Mouse (Mus musculus) mouse trophoblast stem cell (cell line): Measurements from ENCODE around the gene Scn3b.

Experiments
- in situ Hi-C, 2 experiments: fragments of 300-500 bp; cut with MseI, MboI; formaldehyde crosslinking; loops; 2 replicates in 1 of 2; 3 replicates in 1 of 2; pipeline ENCODE4 v1.15.1; 2025

The Scn3b gene

DNA sequence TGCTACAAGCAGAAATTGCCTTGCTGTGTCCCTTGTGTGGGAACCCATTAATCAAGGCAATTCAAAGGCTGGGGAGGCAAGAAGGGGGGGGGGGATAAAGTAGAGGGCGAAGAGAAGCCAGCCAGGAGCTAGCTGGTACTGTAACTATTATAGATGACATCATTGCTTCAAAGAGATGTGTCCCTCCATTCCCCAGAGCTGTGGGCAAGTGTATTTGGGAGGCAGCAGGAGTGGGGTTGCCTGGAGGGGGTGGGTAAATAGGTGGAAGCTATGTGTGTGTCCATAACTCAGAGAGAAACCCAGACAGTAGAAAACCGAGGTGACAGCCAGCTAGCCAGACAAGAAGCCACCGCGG lies 292 bp upstream of the Scn3b start:
- in situ Hi-C loops, result no loop called here

DNA sequence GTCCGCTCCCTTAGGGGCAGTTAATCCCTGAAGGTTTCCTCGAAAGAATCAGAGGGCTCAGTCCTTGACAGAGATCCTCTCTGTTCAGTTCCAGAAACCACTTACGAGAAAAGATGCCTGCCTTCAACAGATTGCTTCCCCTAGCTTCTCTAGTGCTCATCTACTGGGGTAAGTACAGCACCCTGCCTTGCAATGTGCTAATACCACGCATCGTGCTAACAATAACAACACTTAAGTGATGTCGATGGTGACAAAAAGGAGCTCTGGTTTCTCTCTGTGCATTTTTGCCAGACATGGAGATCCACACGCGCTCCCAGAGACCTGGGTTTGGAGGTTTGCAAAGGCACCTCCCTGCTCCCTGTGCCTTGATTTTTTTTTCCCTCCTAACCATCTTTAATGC lies 863 bp downstream of the Scn3b start:
- in situ Hi-C loops, result no loop called here

DNA sequence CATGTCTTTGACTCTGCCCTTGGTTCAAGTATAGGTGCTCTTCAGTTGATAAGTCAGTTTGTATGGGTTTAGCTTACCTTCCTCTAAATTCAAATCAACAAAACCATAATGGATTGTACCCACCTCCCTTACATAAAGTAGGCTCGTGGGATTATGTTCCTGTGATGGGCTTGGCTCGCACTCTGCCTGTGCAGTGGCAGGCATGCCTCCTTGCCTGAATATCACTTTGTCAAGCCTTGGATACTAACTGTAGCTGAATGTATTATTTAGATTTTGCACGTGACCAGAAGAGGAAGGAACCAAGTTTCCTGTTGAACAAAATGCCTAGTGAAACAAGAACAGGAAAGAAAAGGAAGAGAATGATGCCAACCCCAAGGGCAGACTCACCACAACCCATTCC lies 2.1 kb downstream of the Scn3b start:
- in situ Hi-C loops, result no loop called here

DNA sequence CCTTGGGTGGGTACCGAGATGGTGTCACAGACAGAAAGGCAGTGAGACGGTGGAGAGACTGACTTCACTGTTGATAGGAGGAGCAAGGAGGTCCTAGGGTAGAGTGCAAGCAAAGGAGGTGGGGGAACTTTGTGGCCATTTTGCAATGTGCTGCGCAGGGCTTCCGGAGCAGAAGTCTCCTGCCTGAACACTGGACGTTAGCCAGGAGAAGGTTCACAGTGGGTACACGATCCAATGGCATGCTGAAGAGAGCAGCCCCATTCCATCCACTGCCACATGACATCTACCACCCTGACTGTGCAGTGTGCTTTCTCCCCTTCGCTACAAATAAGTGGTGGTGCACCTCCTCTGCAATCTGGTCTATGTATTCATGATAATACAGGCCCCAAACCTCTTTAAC lies 3.8 kb downstream of the Scn3b start:
- in situ Hi-C loops, result no loop called here

DNA sequence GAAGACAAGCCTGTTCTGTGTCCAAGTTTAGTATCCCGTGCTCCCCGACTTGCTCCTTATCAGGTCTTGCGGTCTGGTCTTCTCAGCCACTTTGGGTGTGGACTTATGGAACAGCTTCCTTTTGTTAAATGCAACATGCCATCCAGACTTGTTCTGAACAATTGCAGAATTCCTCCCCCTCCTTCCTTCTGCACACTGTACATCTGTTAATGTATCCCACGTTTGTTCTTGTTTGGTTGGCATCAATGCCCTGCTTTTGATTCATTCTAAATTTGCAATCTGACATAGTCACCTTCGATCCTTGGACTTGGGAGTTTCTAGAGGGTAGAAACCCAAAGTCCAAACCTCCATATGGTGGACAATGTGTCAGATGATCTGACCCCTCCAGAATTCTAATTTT lies 6.9 kb downstream of the Scn3b start:
- in situ Hi-C loops, result no loop called here

DNA sequence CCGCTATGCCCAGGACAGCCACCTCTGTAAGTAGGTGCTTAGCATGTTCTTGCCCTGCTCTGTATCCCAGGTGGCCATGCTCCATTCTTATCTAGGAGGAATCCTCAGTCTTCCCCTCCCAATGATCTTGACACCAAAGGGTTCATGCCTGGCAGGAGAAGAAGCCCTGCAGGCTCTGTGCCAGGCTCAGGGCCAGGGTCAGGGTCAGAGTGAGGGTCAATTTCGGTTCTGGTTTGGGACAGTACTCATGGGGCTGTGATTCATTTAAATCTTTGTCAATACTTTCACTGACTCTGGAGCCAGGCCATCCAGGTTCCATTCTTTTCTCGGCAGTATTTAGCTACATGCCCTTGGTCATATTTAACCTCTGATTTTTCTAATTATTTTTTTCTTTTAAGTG lies 8.7 kb downstream of the Scn3b start:
- in situ Hi-C loops, result no loop called here

DNA sequence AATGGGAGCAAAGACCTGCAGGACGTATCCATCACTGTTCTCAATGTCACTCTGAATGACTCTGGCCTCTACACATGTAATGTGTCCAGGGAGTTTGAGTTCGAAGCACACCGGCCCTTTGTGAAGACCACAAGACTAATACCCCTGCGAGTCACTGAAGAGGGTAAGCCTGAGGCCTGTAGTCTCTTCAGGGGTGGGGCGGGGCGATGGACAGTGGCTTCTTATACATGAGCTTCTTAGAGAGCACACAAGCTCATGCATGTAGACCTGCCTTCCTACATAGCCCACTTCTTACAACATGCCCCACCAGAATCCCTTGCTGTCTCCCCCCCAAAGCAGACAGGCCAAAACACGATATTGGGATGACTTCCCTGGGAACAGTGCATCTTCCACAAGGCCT lies 10.4 kb downstream of the Scn3b start:
- in situ Hi-C loops, result no loop called here

DNA sequence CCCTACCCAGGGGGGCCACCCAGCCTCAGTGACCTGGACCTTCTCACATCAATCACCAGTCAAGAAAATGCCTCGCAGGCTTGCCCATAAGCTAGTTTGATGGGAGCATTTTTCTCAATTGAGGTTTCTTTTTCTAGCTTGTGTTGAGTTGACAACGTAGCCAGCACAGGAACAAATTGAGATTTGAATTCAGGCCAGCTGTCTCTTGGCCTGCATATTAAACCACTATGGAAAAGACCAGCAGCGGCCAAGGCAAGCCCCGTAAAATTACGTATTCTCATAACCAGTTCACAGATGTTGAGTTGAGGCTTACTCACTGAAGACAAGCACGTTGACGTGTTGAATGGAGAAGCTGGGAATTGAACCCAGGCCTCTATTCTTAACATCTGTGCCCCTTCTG lies 14.0 kb downstream of the Scn3b start:
- in situ Hi-C loops, result no loop called here

DNA sequence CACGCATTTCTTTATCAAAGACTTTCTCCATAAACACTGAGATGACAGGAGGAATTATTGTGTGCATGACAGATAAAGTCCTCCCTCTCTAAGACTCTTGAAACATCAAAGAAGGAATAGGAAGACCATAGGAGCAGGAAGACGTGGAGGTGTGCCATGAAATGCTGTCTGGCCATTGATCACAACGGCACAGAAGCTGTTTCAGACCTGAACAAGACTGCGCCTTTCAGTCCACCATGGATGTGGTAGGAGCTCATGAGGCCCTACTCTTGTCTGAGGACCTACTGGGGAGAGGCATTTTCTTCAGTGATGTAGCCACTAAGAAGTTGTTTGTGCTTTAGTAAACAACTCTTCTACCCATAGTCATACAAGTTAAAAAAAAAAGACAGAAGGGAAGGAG lies 23.5 kb downstream of the Scn3b start:
- in situ Hi-C loops, result no loop called here

DNA sequence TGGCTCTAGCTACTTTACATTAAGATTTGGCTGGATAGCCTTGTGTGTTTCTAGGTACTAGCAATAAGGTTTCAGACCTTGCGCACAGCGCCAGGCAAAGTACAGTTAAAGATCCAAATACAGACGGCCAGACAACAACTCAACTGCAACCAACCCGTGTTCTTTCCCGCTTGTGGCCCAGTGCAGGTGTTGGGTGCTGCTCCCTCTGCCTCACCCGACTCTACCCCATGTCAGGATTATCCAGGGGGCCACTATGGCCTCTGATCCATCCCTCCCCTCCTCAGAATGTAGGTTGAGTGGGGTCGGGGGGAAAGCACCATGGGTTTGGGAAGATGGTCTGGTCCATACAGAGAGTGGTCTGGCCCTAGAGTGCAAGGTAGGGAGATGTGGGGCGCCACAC lies 24.3 kb downstream of the Scn3b start:
- in situ Hi-C loops, result no loop called here

DNA sequence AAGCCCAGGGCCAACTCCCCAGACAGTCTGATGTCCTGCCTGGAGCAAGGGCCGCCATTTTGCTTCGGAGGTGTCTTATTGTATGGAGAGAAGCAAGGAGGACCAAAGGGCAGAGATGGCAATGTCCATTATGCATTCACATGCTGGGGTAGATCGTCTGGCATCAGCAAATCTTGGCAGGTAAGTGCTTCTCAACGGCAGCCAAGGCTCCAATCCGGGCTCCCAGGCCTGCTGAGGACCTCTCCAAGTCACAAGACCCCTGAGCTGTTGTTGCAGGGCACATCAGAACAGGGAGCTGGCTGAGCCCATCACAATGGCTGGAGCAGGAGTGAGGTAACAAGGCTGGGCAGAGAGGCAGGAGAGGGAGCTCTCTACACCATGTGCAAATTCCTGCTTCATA lies 24.7 kb downstream of the Scn3b start:
- in situ Hi-C loops, result no loop called here

DNA sequence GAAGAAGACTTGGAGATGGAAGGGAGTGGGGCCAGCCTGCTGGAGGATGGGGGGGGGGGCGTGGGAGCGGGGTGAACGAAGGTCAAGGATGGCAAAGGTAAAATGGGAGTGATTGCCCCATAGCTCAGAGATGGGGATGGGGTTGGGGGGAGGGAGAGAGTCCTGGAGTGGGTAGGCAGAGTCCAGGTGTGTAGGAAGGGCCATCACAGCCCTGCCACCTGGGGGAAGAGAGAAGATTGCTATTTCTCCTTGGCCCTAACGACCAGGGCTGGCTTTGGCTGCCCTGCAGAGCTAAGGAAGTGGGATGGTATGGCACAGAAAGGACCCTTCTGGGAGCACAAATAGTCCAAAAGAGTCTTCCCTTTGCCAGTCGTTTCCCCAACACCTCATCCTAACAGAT lies 25.2 kb downstream of the Scn3b start:
- in situ Hi-C loops, result no loop called here

DNA sequence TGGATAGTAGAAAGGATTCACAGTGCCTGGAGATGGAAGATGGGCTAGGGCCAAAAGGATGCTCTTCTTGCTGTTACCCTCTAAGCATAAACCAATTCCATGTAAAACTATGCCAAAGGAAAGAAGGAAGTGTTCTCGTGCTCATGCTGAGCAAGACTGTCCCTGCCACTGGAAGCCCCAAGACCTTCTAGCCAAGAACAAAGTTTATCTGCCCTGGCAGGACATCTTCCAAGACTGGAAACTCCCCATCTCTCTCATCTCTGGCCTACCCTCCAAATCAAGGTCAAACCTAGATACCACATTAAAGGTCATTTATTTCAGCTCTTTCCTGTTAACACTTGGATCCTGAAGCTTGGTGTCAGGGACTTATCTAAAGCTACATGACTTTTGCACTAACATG lies 25.8 kb downstream of the Scn3b start:
- in situ Hi-C loops, result no loop called here

DNA sequence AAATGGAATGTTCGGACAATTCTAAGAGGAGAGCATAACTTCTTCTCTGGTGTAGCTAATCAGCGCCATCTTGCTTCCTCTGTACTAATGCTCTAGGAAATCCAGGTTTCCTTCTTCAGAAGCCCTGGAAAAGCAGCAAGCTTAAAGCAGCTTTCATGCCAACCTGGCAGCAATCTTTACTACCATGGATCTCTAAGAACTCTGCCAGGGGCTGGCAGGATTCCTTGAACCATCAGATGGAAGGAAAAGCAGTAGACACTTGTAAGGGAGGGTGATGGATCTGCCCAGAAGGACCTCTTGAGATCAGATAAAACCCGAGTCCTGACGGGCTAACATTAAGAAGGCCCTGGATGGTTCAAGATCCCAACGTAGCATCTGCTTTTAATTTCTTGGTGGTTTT lies 27.2 kb downstream of the Scn3b start:
- in situ Hi-C loops, result no loop called here

DNA sequence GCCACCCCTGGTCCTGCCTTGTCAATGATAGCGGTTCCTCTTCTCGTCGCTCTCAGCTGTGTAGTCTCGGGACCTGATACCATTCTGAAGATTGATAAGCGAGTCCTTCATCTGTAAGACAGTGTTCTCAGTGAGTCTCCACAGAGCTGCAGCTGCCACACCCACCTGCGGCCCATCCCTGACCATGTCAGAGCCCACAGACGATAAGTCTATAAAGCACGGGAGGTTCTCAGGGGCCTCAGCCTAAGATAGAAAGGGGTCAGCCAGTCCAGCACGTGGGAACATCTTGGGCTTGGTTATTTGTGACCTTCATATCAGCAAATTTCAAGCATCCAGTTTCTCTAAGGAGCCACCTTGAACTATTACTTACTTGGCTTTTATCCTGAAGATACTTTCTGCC lies 29.0 kb downstream of the Scn3b start:
- in situ Hi-C loops, result no loop called here

DNA sequence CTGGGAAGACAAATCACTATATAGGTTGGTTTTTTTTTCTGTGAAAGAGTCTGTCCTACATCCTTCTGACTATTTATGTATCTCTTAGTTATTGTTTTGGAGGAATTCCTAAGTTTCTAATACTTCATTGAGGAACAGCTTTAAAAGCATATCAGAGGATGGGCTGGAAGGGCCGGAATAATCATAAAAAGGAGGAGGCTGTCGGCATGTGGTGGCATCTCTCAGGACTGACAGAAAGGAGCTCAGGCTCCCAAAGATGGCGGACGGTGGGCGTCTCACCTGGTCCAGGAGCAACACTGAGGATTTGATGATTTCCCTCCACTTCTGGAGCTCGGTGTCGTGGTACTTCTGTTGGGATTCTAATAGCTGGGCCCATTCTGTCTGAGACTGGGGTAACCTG lies 30.3 kb downstream of the Scn3b start:
- in situ Hi-C loops, result no loop called here

DNA sequence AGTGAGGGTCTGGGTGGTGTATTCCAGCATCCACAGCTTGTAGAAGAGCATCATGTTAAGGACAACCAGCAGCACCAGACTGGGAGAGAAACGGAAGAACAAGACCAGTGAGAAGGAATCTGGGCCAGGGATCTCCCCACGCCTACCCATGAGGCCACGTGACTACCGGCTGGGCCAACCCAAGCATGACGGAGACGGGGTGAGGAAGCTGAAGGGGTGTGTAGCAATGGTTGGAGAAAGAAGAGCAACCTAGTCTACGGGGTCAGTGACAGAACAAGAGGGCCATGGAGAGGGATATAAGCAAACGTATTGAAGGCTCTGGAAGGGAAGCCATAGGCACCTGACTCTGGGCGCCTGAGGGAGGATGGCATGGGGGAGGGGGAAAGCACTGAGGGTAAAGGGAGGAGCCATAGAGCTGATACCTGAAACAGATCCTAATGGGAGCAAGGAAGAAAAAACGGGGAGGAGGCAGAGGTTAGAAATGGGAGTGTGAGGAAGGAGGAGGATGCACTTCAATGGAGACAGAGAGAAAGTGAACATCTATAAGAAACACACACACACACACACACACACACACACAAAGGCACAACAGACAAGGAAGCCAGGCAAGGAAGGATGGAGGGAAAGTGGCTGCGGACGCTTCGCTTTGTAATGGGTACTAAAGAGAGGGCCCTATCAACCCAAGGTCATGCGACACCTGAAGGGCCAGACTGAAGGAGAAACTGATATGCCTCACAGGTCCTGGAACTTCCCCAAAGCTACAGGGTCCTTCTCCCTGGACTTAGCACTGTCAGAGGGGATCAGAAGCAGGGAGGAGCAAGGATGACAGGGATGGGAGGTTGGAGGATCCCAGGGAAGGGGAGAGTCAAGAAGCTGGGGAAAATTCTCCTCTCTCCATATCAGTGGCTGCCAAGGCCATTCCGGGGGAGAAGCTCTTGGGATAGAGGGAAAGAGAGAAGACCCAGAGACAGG lies 31.3 kb downstream of the Scn3b start:
- in situ Hi-C loops, result no loop called here

DNA sequence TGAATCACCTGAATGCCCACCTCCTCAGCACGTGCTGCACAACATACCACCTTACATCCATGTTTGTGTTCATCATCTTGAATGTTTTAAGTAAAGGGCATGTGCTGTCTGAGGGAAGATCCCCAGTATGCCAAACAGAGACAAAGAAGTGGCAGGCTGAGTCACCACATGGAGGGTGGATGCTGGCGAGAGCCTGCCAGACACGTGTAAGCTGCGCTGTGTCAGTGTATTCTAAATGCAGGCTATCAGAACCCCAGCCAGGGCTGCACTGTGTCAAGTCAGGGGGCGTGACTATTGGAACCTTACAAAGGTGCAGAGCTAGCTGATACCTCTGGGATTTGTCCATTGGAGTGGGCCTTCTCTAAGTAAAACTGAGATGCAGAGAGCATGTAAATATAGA lies 32.5 kb downstream of the Scn3b start:
- in situ Hi-C loops, result no loop called here

DNA sequence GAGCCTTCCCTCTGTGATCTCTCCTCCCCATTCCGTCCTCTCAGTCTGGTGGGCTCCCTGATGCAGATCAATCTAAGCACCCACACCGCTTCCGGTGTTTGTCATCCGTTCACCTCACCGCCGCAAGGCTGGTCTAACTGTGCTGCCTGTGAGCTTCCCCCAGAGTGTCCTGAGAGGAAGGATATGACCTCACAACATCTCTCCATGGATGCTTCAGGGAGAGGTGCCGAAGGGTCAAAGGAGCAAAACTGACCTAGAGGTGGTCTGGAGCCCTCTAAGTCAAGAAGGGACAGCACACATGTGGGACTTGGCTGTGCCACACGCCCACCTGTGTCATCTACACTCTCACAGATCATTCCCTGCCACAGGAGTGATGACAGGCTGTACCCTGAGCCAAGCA lies 33.4 kb downstream of the Scn3b start:
- in situ Hi-C loops, result no loop called here

DNA sequence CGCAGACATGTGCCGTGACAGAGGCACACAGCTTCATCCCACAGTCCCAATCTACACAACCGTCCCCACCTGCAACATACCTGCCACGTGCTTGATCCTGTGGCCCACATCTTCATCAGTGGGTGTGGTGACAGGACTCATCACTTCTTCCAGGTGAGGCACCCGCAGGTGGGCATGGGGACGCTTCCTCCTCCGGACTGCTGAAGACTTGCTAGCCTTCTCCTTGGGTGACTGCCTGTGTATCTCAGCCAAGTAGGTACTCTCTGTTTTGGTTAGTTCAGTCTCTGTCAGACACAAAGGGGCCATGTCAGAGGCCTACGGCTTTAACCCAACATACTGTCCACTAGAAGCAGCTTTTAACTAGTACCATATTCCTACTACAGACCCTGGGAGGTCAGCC lies 35.2 kb downstream of the Scn3b start:
- in situ Hi-C loops, result no loop called here

DNA sequence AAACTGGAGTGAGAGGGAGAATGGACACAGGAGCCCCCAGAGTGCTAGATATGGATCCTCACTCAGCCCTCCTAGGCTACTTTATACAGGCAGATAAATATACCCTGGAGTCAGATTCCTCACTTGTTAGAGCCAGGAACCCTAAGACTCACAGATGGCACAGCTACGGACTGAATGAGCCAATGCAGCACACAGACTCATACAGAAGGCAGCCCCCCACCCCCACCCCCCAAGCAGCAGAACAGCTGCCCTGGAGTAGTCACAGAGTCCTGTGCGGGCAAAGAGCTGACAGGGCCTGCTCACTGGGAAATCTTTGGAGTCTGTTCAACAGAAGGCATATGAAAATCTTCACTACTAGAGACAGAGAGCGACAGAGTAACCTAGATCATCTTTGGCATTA lies 38.3 kb downstream of the Scn3b start:
- in situ Hi-C loops, result no loop called here

DNA sequence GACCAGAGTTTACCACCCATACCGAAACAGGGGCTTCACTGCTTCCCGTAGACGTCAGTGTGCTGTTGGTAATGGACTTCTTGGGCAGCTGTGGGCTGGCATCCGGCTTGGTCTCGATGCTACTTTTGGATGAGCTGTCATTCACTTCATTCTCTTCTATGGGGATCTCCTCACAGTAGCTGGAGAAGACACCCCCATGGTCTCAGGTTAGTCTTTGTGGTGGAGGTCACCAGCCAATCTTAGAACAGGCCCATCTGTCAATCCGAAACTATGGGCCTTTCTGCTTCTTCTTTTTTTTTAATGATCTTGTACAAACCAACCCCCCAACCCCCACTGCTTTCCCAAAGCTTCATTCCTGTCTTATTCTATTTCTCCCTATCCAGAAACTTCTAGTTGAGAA lies 40.9 kb downstream of the Scn3b start:
- in situ Hi-C loops, result no loop called here

DNA sequence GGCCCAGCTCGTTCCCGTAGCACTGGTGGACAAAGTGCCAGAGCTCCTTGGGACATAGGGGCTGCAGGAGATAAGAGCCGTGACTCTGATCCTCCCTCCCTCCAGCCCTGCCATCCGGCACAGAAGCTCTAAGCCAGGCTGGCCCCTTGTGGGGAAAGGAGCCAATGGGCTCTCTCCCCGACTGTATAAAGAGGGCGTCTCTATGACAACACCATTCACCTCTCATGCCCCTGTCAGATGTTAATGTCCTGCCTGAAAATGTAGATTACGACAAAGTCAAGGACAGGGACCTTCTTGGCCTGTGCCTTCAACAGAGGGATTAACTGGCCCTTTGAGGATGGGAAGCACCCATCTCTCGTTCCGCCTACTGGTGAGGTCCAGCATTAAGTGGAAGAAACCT lies 42.8 kb downstream of the Scn3b start:
- in situ Hi-C loops, result no loop called here
